Mouse (Mus musculus) cerebellum, postnatal 25 days (tissue): Measurements from ENCODE around the gene Fgd2.

Source experiments
- DNase-seq, 2 experiments: peaks; one replicate each; pipeline ENCODE4 v3.0.0; 2021; ENCODE audit warnings: mixed read lengths in 2 of 2

Gene Fgd2

DNA sequence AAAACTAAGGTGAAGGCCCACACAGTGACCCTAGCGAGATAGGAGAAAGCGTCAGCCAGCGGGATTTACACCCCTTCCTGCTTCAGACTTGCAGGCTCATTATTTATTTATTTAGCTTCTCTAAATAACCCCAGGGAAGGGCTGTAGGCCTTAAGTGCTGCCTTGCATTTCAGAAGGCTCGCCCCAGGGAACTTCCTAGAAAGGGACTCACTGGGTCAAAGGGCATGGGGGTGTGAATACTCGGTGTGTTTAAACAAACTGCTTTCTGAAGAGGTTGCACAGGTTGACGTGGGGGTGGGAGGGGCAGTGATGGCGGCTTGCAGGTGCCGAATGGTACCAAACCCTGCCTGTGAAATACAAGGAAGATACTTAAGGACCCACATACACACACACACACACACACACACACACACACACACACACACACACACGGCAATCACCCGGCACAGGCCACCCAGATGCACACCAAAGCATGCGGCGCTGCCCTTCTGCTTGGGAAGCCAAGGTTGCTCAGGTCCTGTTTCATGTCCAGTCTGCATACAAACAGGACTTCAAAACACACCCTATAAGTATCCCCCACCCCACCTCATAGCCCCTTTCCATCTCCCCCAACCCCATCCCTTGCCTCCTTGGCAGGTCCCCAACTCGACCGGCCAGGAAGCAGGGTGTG lies 38.7 kb downstream of the Fgd2 start:
- no peak for DNase-seq

DNA sequence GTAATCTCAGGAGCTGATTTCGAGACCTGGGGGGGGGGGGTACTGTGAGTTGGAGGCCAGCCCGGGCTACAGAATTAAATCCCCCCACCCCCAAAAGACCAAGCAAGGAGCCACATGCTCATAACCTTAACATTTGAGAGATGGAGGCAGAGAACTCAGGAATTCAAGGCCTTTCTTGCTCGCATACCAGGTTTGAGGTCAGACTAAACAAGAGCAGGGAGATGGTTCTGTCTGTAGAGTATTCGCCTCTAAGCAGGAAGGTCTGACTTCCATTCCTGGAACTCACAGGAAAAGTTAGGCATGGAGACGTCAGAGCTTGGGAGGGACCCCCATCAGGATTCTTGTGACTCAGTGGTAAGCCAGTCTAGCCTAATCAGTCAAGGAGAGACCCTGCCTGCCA lies 39.3 kb downstream of the Fgd2 start:
- DNase-seq = no peak

DNA sequence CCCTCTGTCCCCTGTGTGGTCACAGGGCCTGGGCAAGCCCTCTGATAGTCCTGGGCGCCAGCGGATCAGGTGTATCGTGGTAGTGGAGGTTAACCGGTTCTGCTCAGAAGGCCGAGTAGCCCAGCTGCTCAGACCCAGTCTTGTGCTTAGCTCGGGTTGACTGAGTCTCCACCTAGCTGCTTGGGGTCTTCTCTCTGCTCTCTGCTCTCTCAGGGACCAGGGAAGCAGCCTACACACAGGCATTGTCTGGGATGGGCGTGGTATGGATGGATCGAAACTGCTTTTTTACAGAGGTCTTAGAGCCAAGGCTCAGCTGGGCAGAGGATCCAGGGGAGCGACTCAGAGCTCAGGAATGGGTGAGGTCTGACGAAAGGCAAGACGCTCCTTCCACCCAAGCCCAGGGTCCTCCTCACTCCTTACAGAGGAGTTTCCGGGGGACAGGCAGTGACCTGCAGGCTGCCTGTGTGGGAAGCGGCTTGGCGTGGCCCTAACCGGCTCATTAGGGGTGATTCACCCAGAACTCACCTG lies 41.1 kb downstream of the Fgd2 start:
- DNase-seq = no peak

DNA sequence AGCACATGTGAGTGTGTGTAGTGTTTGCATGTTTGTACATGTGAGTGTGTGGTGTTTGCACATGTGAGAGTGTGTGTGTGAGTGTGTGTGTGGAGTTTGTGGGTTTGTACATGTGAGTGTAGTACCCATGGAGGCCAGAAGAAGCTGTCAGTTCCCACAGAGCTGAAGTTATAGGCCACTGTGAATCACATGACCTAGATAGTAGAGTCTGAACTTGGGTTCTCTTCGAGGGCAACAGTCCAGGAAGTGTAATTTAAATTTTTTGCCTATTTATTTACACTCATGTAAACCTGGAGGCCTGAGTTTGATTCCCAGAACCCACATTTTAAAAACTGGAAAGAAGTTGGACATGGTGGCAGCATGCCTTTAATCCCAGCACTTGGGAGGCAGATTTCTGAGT lies 42.5 kb downstream of the Fgd2 start:
- DNase-seq = no peak

DNA sequence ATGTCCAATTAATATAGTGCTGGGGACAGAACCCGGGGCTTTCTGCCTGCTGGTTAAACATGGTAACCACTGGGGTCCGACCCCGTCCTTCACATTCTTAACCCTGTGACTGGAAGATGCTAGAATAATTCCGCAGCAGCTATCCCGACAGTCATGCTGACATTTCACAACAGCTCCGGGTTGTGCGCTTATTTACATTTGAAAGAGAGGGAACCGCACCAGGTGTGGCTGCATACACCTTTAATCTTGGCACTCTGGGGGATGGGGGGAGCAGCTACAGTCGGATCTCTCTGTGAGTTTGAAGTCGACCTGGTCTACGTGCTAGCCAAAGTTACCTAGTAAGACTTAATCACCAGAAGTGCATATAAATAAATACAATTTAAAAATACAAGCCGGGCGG lies 44.8 kb downstream of the Fgd2 start:
- no peak for DNase-seq

DNA sequence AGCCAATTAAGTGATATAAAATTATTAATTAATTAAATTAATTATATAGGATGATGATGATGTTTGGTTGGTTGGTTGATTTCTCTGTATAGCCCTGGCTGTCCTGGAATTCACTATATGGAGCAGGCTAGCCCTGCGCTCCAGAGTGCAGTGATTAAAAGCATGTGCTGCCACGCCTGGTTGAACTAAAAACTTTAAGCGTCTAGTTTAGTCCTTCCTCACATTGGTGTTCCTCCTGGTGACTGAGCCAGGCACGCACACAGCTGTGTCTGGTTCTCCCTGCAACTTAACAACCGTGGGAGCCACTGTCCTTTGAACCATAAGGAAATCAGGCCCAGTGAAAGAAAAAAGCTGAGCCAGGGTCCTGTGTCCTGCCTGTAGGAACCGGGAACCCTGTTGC lies 45.4 kb downstream of the Fgd2 start:
- DNase-seq = no peak

DNA sequence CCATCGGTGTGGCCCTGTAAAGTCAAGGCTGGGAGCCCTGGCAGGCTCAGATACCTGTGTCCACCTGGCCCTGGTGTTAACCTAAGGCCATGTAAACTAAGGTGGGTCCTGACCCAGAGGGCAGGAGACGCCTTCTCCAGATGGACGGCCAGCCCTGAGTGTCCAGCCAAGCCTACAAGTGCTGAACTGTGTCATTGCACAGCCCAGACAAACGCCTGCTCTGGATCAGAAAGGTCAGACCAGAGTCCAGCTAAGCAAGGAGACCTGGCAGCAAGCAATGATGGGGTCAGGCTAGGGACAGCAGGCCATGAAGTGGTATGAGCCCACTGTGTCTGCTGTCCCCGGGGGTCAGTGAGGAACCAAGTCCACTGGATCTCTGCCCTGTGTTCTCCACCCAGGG lies 46.7 kb downstream of the Fgd2 start:
- DNase-seq = no peak

DNA sequence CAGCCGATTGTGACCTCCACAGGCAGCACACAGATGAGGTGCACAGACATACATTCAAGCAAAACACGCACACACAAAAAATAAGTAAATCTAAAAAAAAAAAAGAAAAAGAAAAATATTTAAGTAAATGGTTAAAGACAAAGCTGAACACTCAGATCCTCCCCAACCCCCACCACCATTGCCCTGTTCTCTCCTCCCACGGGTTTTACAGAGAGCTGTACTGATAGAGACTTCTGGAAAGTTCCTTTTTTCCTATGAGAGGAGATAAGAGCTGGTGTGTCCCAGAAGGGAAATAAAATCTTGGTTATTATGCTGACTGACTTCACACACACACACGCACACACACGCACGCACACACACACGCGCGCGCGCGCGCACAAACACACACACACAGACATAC lies 47.6 kb downstream of the Fgd2 start:
- DNase-seq = no peak

DNA sequence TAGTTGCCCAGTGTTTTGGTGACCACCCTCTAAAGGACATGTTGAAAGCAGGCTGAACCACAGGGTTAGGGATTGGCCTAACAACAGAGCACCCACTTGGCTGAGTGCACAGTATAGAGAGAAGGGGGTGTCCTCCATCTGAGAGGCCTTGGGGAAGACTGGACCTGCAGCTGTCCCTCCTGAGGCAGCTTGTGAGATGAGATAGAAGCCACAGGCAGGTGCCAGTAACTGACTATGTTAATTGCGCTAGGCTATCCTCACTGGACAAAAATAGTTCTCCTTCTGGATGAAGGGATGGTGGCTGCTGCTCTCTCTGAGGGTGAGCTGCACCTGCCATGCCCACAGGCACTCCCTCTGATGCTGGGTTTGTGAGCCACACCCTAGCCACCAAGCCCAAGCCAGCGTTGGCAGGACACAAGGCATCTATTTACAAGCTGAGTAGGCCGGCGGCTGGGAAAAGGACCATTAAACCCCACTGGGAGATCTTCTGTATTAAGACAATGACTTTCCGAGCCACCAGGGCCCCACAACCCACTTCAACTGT lies 49.2 kb downstream of the Fgd2 start:
- no peak for DNase-seq

DNA sequence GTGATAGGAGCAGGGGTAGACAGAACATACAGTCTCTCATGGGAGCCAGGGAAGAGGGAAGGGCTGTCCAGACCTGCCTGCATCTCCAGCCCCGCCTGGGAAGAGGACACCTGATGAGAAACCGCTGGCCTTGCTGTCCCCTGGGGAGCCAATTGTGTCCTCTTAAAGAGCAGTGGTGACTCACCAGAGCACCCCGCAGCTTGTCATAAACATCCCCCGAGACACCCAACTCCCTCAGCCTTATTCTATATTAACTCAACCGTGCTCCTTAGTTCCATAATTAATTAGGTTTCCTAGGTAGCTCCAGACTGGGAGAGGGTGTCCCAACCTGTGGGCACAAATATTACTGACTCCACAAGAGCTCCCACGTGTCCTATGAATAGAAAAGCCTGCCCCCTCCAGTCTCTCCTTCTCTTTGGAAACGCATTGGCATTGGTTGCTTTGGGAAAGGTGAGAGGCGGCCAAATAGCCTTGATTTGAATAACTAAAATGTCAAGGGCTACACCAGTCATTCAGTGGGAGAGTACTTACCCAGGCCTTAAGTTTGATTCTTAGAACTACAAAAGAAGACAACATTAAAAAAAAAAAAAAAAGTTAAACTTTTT lies 51.2 kb downstream of the Fgd2 start:
- no peak for DNase-seq

DNA sequence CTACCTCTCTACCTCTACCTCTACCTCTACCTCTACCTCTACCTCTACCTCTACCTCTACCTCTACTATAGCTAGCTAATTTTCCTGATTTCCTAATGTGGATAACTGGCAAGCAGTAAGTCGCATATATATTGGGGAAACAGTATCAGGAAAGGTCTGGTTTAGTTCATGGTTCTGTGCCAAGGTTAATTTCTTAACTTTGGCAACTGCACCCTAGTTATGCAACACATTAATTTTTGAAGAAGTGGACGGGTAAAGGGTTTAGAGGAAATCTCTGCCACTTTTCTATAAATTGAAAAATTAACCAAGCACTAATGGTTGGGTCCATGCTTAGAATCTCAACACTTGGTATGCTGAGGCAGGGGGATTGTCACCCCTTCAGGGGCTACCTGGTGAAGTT lies 53.9 kb downstream of the Fgd2 start:
- DNase-seq = no peak

DNA sequence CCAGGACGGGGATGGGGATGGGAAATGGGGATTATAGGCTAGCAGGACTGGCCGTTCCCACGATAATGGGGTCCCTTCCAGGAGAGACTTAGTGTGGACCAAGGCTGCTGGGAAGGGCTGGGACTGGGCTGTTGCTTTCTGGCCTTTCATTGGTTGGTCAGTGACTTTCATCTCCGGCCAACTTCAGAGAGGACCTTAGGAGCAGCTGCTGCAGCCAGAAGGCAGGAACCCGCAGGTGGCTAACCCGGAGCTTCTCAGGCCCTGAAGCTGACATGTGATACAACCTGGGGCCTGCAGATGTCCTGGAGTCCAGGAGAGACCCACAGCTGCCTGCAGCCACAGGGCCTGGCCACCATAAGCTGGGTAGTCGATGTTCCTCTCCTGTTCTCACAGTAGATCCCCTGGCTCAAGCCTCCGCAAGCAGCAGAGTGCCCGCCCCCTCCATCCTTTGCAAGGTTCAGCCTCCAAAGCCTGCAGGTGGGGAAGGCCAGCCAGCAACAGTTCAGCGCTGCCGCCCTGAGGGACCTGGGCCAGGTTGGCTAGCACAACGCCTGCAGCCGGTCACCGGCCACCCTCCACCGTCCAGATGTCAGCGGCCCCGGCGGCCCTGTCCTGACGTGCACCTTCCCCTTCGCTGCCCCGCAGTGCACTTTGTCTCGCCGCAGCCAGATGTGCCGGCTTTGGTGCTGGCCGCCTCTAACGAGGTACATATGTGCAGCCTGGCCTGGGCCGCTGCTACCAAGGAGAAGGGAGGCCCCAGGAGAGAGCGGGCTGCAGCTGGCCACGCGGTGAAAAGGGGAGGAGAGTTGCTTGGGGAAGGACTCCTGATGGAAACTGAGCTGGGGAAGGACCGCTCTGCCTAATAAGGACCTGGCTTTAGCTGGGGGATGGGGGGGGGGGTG lies 55.3 kb downstream of the Fgd2 start:
- peak in 1 of 2 experiments; percentile 35 for DNase-seq

DNA sequence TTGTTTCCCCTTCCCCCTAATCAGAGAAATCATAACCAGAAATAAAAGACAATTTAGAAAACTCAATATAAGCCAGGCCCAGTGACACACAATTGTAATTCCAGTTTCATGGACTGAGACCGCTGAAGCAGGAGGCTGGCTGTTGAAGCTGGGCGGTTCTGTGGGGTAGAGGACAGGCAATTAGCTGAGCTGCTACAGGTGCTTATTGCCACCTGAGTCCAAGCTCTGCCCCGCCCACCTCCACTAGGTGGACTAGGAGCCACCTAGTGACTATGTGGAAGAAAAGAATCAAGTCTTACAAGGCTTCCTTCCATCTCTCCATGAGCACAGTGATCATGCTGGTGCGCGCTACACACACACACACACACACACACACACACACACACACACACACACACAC lies 56.0 kb downstream of the Fgd2 start:
- no peak for DNase-seq

DNA sequence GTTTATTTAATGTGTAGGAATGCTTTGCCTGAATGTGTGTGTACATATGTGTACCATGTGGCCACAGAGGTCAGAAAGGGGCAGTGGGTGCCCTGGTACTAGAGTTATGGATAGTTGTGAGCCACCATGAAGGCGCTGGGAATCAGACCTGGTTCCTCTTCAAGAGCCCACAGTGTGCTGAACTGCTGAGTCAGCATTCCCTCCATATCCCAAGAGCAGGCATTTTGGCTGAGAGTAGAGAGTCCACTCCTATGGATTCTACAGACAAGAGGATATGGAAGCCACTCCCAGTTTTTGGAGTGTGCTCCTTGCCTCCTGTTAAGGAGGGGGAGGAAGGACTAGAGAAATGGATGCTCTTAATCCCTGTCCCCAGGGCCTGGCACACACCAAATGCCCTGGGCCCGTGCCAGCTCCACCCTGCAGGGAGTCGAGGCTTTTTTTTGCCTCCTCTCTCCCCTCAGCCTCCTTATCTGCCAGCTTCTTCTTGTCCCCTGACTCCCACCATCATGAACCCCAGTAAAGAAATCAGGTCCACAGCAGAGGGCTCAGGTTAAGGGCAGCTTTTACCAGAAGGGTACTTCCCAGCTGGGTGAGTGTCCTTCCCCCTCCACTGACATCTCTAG lies 58.2 kb downstream of the Fgd2 start:
- peak in 1 of 2 experiments; percentile 42 for DNase-seq

DNA sequence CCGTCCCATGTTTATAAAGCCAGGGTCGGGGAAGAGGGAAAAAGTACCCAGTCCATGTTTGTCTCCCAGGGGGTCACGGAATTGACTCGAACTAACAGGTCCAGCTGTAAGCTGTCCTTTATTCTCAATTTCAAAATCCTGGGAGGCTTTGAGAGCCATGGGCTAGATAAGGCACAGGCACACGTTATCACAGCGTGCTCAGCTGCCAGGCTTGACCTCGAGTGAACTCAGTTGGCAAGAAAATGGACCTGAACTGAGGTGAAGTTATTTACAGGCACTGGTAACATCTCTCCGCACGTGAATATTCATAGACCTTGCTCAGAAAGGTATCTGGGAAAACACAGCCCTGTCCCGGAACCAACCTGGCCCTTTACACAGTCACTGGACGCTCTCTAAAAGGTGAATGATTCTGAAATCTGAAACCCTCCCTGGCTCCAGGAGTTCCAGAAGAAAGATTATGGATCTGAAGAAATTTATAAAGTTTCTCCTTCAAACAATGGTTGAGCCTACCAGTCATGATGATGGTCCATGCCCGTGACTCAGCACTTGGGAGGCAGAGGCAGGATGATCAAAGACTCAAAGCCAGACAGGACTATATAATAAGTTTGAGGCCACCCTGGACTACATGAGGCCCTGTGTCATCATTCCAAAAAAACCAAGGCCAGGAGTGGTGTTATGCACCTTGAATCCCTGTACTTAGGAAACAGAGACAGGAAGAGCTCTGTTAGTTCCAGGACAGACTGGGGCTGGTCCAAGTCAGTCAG lies 59.4 kb downstream of the Fgd2 start:
- DNase-seq = no peak

DNA sequence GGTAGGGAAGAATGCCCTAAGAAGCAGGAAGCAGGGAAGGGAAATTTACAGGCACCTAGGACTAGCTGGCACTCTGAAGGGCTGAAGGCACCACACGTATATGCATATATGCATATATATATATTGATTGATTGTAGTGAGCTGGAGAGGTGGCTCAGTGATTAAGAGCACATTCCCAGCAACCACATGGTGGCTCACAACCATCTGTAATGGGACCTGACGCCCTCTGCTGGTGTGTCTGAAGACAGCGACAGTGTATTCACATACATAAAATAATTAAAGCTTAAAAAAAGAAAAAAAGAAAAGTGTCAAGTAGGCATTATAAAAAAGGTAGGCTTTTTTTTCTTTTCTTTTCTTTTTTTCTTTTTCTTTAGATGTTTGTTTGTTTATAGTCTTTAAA lies 60.6 kb downstream of the Fgd2 start:
- no peak for DNase-seq

DNA sequence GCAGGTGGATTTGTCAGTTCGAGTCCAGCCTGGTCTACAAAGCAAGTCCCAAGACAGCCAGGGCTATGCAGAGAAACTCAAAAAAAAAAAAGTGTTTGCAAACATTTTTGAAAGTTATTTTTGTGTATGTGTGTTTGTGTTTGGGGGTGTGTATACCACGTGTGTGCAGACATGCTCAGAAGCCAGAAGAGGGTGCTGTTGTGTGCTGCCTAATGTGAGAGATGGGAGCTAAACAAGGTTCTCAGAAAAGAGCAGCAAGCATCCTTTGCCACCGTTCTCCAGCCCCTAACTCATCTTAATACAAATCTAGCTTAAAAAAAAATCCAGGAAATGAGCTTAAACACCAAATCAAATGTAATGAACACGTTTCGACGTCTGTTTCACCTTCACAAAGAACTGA lies 61.6 kb downstream of the Fgd2 start:
- no peak for DNase-seq

DNA sequence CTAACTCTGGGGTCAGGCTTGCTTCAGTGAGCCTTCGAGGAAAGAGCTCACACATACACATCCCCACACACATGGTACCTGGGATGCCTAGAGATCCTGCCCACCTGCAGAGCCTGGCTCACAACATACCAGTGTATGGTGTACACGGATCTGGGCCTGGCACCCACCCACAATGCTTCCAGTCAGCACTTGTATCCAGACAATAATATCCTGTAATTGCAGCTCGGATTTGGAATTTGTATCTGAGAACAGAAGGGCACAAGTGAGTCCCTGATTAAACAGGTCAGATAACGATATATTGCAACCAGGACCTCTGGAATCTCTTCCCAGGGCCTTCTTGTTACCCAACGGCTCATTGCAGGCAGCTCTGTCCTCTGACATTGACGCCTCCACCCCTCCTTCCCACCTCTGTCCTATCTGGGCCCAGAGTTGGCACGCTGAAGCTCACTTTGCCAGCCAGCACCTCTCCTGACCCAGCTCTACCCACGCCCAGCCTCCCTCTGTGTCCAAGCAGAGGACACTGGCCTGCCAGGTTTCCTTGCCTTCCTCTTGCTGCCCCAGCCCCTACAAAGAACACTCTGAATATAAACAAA lies 62.3 kb downstream of the Fgd2 start:
- DNase-seq = no peak

DNA sequence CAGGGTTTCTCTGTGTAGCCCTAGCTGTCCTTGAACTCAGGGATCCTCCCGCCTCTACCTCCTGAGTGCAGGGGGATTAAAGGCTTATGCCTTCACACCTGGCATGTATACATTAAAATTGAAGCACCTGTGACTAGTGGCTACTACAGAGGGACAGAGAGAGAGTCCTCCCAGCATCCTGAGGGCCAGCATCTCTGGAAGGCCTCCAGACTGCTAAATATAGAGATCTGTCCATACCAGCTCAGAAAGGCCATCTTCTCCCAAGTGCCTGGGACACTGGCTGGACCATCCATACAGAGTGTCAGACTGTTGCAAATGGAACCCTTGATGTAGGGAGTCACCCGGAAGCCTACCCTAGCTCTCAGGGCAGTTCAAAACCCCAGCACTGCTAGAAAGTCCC lies 63.3 kb downstream of the Fgd2 start:
- no peak for DNase-seq

DNA sequence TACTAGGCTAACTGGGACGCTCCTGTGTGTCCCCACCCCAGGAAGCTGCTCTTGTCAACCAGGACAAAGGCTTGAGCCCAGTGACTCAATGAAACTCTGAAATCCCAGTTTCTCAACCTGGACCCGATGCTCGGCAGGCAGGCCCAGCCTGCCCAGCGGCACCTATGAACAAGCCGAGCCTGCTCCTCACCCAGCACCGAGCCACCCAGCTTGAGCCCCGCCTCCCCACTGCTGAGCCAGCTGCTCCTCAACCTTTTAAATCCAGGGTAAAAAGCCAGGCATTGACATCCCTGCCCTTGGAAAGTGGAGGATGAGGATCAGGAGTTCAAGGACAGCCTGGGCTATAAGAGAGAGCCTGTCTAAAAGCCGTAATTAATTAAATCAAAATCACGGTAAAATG lies 64.6 kb downstream of the Fgd2 start:
- DNase-seq = no peak

DNA sequence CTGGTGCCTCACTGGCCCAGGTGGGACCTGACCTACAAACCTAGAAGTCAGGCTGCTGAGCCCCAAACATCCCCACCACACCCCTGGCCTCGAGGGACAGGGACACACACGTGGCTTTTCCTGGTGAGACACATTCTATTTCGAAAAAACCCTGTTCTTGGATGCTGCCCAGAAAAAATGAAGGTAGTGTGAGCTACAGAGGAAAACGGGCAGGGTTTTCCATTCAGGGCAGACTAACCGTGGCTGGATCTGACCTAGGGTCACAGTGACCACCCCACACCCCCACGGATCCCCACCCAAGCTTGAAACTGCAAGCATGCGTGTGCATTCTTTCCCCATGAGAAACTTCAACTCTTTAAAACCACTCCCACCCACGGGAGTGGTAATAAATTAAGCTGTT lies 67.5 kb downstream of the Fgd2 start:
- DNase-seq = no peak

DNA sequence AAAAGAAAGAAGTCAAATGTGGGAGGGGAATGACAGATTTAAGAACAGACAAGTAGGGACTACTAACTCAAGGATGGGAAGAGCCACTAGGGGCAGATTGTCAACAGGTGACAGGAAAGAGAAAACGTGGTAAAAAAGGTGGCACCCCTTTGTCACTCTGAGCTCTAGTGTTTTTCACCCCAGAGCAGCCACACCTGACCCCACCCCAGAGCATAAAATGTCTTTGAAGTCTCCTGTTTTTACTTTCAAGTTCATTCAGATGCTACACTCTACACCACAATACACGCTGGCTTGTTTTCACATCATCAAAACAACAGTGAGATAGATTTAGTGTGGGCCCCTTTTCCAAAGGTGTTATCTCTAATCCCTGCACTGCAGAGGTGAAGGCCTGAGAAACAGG lies 68.1 kb downstream of the Fgd2 start:
- DNase-seq = no peak
